Mouse (Mus musculus): Measurements from ENCODE around the gene I0C0044D17Rik.

DNA sequence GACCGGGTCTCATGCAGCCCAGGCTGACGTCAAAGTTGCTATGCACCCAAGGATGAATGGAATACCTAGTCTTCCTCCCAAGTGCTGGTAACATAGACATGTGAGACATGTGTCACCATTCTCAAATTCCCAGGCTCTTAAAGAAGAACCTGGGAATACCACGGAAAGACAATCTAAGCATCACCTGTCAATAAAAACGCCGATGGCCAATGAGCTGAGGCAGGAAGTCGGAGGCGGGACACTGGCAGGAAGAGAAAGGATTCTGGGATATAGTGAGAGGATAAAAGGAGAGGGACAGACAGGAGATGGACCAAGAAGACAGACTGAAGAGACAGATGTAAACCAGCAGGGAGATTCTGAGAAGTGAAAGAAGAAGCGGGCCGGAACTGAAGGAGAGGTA lies 30.2 kb downstream of the I0C0044D17Rik start:
- TF ChIP-seq CTCF (IDR thresholded peaks at IDR 0.05; ENCODE audit: low read depth) = no peak
- no peak for TF ChIP-seq EP300 (IDR thresholded peaks at IDR 0.05; ENCODE audit: low read depth)

Data from heart, postnatal 0 days (tissue).